Mouse (Mus musculus): ENCODE results near the gene Adgrb2.

Gene Adgrb2

GRCm38 (mm10) chr4:130071758-130072157 lies 87.1 kb downstream of the Adgrb2 start:
- DNase-seq (ENCODE audit: low read depth, low spot score) = no peak

Measured in WW6 (cell line).